Mouse (Mus musculus): ENCODE data around the gene Tars2. TPM values are rescaled to one million over a fixed set of nuclear protein-coding genes. Genes with fewer than 3 reads are reported as not detected.
A peak's percentile ranks its signal among the peaks of the same experiment; 100 is the strongest.

The Tars2 gene
- total and polyA plus RNA-seq, 3 experiments = 59.8 to 97.6 (median 71.1) TPM

DNA sequence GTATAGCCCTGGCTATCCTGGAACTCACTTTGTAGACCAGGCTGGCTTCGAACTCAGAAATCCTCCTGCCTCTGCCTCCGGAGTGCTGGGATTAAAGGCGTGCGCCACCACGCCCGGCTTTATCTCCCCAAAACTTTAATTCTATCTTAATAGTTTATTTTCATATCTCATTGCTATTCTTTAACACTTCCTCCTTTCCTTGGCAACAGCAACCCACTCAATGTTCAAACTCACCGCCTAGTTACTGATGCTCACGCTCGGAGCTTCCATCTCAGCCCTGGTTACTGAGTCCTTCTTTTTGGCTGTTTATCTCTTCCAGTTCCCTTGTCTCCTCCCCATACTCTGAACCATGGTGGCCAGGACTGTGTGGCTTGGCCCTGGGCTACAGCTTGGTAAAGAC lies 27.7 kb downstream of the Tars2 start:
- H3K9me3 ChIP-seq (replicated peaks; ENCODE audit: low read length) = no peaks in the 10 kb centered on the region
- H3K4me3 ChIP-seq (replicated peaks in 1 of 3; ENCODE audit: low read depth in 2 of 3, low read length in 2 of 3, poor library complexity in 1 of 3) = no peak overlapping the region
- peaks cover 26 to 44% of the 10 kb centered on the region in 2 experiments for H3K36me3 ChIP-seq (replicated peaks in 1 of 2; ENCODE audit: control insufficient read depth in 1 of 2, insufficient read depth in 1 of 2, low read length in 1 of 2)
- TF ChIP-seq TCF12 (IDR thresholded peaks at IDR 0.05; ENCODE audit: low read depth, low read length) (no peak), PAX5 (IDR thresholded peaks at IDR 0.05; ENCODE audit: low read length) (no peak)
- H3K9ac ChIP-seq (ENCODE audit: insufficient read depth, low read depth) = no peak overlapping the region
- no peak overlapping the region for H3K4me2 ChIP-seq (ENCODE audit: insufficient read depth, low read depth, poor library complexity, severe bottlenecking)
- no peaks in the 10 kb centered on the region for H3K79me2 ChIP-seq (replicated peaks; ENCODE audit: control insufficient read depth, extremely low read depth, insufficient read depth, poor library complexity, severe bottlenecking)
- H3K27ac ChIP-seq (ENCODE audit: insufficient read depth, low read depth) = no peak overlapping the region
- no peak for DNase-seq (ENCODE audit: extremely low read depth)
- in situ Hi-C loops (cut with MboI; ENCODE audit: low pct_ligation_motif_present, low pct_unique_long_range_greater_than_20kb, low sequenced_read_pairs) (no loop called here), dilution Hi-C loops (cut with MboI; ENCODE audit: extremely low pct_ligation_motif_present, extremely low pct_unique_long_range_greater_than_20kb, low sequenced_read_pairs) (no loop called here)
- H3K4me1 ChIP-seq (ENCODE audit: control insufficient read depth in 1 of 2, insufficient read depth in 2 of 2) = peaks cover 9 to 28% of the 10 kb centered on the region in 2 experiments; a peak in 3 of 4 replicates
- no peaks in the 10 kb centered on the region for H3K27me3 ChIP-seq (replicated peaks)

- Histone ChIP-seq H3K9me3 (replicated peaks; ENCODE audit: low read length) (no peaks in the 10 kb centered on the region), H3K27ac (ENCODE audit: insufficient read depth, low read depth) (no peak overlapping the region), H3K9ac (ENCODE audit: insufficient read depth, low read depth) (no peak overlapping the region), H3K36me3 (replicated peaks in 1 of 2; ENCODE audit: control insufficient read depth in 1 of 2, insufficient read depth in 1 of 2, low read length in 1 of 2) (peaks cover 24 to 39% of the 10 kb centered on the region in 2 experiments), H3K4me1 (ENCODE audit: control insufficient read depth in 1 of 2, insufficient read depth in 2 of 2) (peaks cover 9 to 28% of the 10 kb centered on the region in 2 experiments; a peak in 3 of 4 replicates), H3K4me2 (ENCODE audit: insufficient read depth, low read depth, poor library complexity, severe bottlenecking) (no peak overlapping the region), H3K79me2 (replicated peaks; ENCODE audit: control insufficient read depth, extremely low read depth, insufficient read depth, poor library complexity, severe bottlenecking) (no peaks in the 10 kb centered on the region), H3K4me3 (replicated peaks in 1 of 3; ENCODE audit: low read depth in 2 of 3, low read length in 2 of 3, poor library complexity in 1 of 3) (no peak overlapping the region), H3K27me3 (replicated peaks) (no peaks in the 10 kb centered on the region)
- in situ Hi-C loops (cut with MboI; ENCODE audit: low pct_ligation_motif_present, low pct_unique_long_range_greater_than_20kb, low sequenced_read_pairs) = no loop called here
- dilution Hi-C loops (cut with MboI; ENCODE audit: extremely low pct_ligation_motif_present, extremely low pct_unique_long_range_greater_than_20kb, low sequenced_read_pairs) = no loop called here
- TF ChIP-seq RAD21 (IDR thresholded peaks at IDR 0.05; ENCODE audit: low read depth, low read length) = peak; percentile 33
- TF ChIP-seq ELF1 (IDR thresholded peaks at IDR 0.05; ENCODE audit: low read depth, low read length) = no peak
- TF ChIP-seq CTCF (conservative IDR thresholded peaks at IDR 0.05 in 1 of 2, IDR thresholded peaks at IDR 0.05 in 1 of 2; ENCODE audit: low read depth in 2 of 2, low read length in 2 of 2) = peak in 1 of 2 experiments; percentile 48; a peak in 2 of 4 replicates
- DNase-seq (ENCODE audit: extremely low read depth) = no peak
Observed at GRCm38 (mm10) chr3:95731802-95732201, 28.2 kb downstream of the Tars2 start.

DNA sequence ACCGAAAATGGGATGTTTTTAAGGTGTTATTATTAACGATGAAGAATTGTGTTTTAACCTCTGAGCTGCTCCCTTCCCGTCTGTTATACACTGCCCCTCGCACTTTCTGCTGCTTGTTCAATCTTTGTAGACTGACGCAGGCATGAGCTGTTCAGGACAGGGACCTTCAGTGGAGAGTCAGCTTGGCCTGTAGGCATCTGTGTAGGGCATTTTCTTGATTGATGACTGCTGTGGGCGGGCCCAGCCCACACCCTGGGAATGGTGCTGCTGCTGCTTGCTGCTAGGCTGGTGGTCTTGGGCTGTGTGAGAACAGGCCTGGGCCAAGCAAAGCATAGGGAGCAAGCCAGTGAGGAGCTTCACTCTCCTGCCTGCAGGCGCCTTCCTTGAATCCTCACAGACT lies 29.6 kb downstream of the Tars2 start:
- Histone ChIP-seq H3K4me2 (ENCODE audit: insufficient read depth, low read depth, poor library complexity, severe bottlenecking) (no peak overlapping the region), H3K9me3 (replicated peaks; ENCODE audit: low read length) (no peaks in the 10 kb centered on the region), H3K36me3 (replicated peaks in 1 of 2; ENCODE audit: control insufficient read depth in 1 of 2, insufficient read depth in 1 of 2, low read length in 1 of 2) (peaks cover 12 to 25% of the 10 kb centered on the region in 2 experiments), H3K79me2 (replicated peaks; ENCODE audit: control insufficient read depth, extremely low read depth, insufficient read depth, poor library complexity, severe bottlenecking) (no peaks in the 10 kb centered on the region), H3K9ac (ENCODE audit: insufficient read depth, low read depth) (no peak overlapping the region), H3K4me3 (replicated peaks in 1 of 3; ENCODE audit: low read depth in 2 of 3, low read length in 2 of 3, poor library complexity in 1 of 3) (no peak overlapping the region), H3K4me1 (ENCODE audit: control insufficient read depth in 1 of 2, insufficient read depth in 2 of 2) (peaks cover 9 to 24% of the 10 kb centered on the region in 2 experiments; a peak in 3 of 4 replicates), H3K27me3 (replicated peaks) (no peaks in the 10 kb centered on the region), H3K27ac (ENCODE audit: insufficient read depth, low read depth) (no peak overlapping the region)
- in situ Hi-C loops (cut with MboI; ENCODE audit: low pct_ligation_motif_present, low pct_unique_long_range_greater_than_20kb, low sequenced_read_pairs) = no loop called here
- no peak for TF ChIP-seq RCOR1 (conservative IDR thresholded peaks at IDR 0.05; ENCODE audit: low read depth, low read length)
- TF ChIP-seq RAD21 (IDR thresholded peaks at IDR 0.05; ENCODE audit: low read depth, low read length) = no peak
- TF ChIP-seq CHD2 (IDR thresholded peaks at IDR 0.05; ENCODE audit: low read length) = no peak
- TF ChIP-seq BHLHE40 (IDR thresholded peaks at IDR 0.05; ENCODE audit: low read depth, low read length) = no peak
- no peak for TF ChIP-seq USF2 (conservative IDR thresholded peaks at IDR 0.05; ENCODE audit: low read depth, low read length)
- TF ChIP-seq IRF4 (IDR thresholded peaks at IDR 0.05; ENCODE audit: low read depth, low read length) = no peak
- TF ChIP-seq EP300 (IDR thresholded peaks at IDR 0.05; ENCODE audit: low read length) = no peak
- TF ChIP-seq MAFK (IDR thresholded peaks at IDR 0.05; ENCODE audit: insufficient replicate concordance, low read length) = no peak
- no peak for TF ChIP-seq JUN (IDR thresholded peaks at IDR 0.05; ENCODE audit: insufficient read depth, low read depth, low read length)
- no peak for TF ChIP-seq CTCF (conservative IDR thresholded peaks at IDR 0.05 in 1 of 2, IDR thresholded peaks at IDR 0.05 in 1 of 2; ENCODE audit: low read depth in 2 of 2, low read length in 2 of 2)
- no peak for TF ChIP-seq GABPA (IDR thresholded peaks at IDR 0.05; ENCODE audit: insufficient replicate concordance, low read depth, low read length)
- TF ChIP-seq JUND (conservative IDR thresholded peaks at IDR 0.05; ENCODE audit: low read depth, low read length) = no peak
- dilution Hi-C loops (cut with MboI; ENCODE audit: extremely low pct_ligation_motif_present, extremely low pct_unique_long_range_greater_than_20kb, low sequenced_read_pairs) = no loop called here
- DNase-seq (ENCODE audit: extremely low read depth) = no peak

Measured in CH12.LX (cell line).